Mouse (Mus musculus): ENCODE measurements around the gene Fyttd1. TPM values are rescaled to one million over a fixed set of nuclear protein-coding genes. Genes with fewer than 3 reads are reported as not detected.

Fyttd1 gene
- polyA plus RNA-seq (2017; shearing (Covaris generic)) = 10 to 100 TPM; 50.1 to 78.3 TPM

GRCm38 (mm10) chr16:32877343-32878156 lies at the start of gene Fyttd1, which contains the start of gene Rubcn:
Gene Fyttd1 (plus strand): TSS chr16:32877500.
Gene Rubcn (minus strand): TSS chr16:32877766.

GRCm38 (mm10) chr16:32913937-32914881 lies 36.9 kb downstream of the Fyttd1 start, which contains the start of gene Lrch3:
Gene Lrch3 (plus strand): TSS chr16:32914100.

Other genes with a start within 250 kb of the Fyttd1 start
- gene Tnk2, start 233.6 kb upstream of the Fyttd1 start, polyA plus RNA-seq (2017; shearing (Covaris generic)) = 10 to 100 TPM; 15.7 to 24.1 TPM
- gene Muc4, start 141.6 kb upstream of the Fyttd1 start, polyA plus RNA-seq (2017; shearing (Covaris generic)) = under 1 TPM; 0.32 to 0.44 TPM
- gene Muc20, start 80.1 kb upstream of the Fyttd1 start, polyA plus RNA-seq (2017; shearing (Covaris generic)) = 1 to 10 TPM in 1 of 2 experiments, under 1 TPM in 1; 0.93 to 9.7 TPM
- gene Smbd1, start 67.0 kb upstream of the Fyttd1 start, polyA plus RNA-seq (2017; shearing (Covaris generic)) = not detected
- gene Rubcn, start 266 bp downstream of the Fyttd1 start, polyA plus RNA-seq (2017; shearing (Covaris generic)) = 10 to 100 TPM; 11.0 to 11.2 TPM
- 10 to 100 TPM; 50.8 to 65.2 TPM for gene Lrch3, start 36.6 kb downstream of the Fyttd1 start, polyA plus RNA-seq (2017; shearing (Covaris generic))
- 1 to 10 TPM in 1 of 2 experiments, under 1 TPM in 1; 0.48 to 1.4 TPM for gene Iqcg, start 178.7 kb downstream of the Fyttd1 start, polyA plus RNA-seq (2017; shearing (Covaris generic))
- 100 to 1,000 TPM; 557 to 919 TPM for gene Rpl35a, start 179.0 kb downstream of the Fyttd1 start, polyA plus RNA-seq (2017; shearing (Covaris generic))
- gene Lmln, start 185.0 kb downstream of the Fyttd1 start, polyA plus RNA-seq (2017; shearing (Covaris generic)) = under 1 TPM; 0.15 to 0.39 TPM

All from activated CD4-positive, CD25-positive, alpha-beta regulatory T cell (primary cell).